8 mouse cellular contexts compared by ENCODE assay signal in the genomic region with DNA sequence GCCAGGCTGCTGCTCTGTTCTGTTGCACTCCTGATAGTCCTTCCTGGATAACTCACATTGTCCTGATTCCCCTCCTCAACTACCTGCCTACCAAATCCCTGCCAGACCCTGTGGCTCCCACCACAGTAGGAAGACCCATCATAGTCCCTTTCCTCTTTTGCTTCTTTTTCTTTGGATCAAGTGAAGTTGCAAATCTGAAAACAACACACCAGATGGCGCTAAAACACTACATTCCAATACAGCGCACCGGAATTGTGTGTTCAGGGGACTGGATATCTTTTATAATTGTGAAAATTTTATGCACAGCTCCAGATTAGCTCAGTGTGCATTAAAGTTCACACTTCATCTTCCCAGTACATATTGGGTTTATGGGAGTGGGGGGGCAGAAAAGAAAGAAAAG. TPM values are rescaled to one million over a fixed set of nuclear protein-coding genes. Genes with fewer than 3 reads are reported as not detected.
DNase-seq lines count a peak whose midpoint lies in the region; ATAC-seq lines count a peak whose summit lies in the region.

No protein-coding gene starts in this region.

- H3K9ac ChIP-seq in lung, embryonic 15.5 days = no peak overlapping the region

- no peak overlapping the region for H3K4me3 ChIP-seq in hindbrain, embryonic 10.5 days
- no peak overlapping the region for H3K4me3 ChIP-seq in lung, embryonic 15.5 days

- H3K27ac ChIP-seq in hindbrain, embryonic 10.5 days = no peak overlapping the region
- no peak overlapping the region for H3K27ac ChIP-seq in lung, embryonic 15.5 days

- no peak overlapping the region for H3K4me2 ChIP-seq in lung, embryonic 15.5 days

- H3K27me3 ChIP-seq in hindbrain, embryonic 10.5 days (ENCODE audit: insufficient read depth, poor library complexity, severe bottlenecking) = 0 out of 2 replicates have a peak, but pooled peaks cover 6% of the 10 kb centered on the region
- H3K27me3 ChIP-seq in lung, embryonic 15.5 days = no peaks in the 10 kb centered on the region

- H3K9me3 ChIP-seq in hindbrain, embryonic 10.5 days = 0 out of 2 replicates have a peak, but pooled peaks cover 5% of the 10 kb centered on the region
- H3K9me3 ChIP-seq in lung, embryonic 15.5 days = no peaks in the 10 kb centered on the region

- WGBS in hindbrain, embryonic 10.5 days = 7% methylated on average over 3 of the region's 3 CpGs
- 1% methylated on average over 3 of the region's 3 CpGs for WGBS in lung, embryonic 15.5 days

- peak; percentile 8 for DNase-seq in gastrocnemius, adult 18-20 months (ENCODE audit: low spot score)
- DNase-seq in gastrocnemius, postnatal 10 days = no peak
- DNase-seq in 416B (ENCODE audit: low read depth) = peak; percentile 42
- peak; percentile 62 to 63 for DNase-seq in cerebellum, postnatal 14 days
- peak; percentile 12 for DNase-seq in hindbrain, embryonic 10.5 days (ENCODE audit: low spot score)
- DNase-seq in right cerebral cortex, postnatal 14 days = peak; percentile 17

- H3K36me3 ChIP-seq in hindbrain, embryonic 10.5 days = no peaks in the 10 kb centered on the region
- H3K36me3 ChIP-seq in lung, embryonic 15.5 days = no peaks in the 10 kb centered on the region

- ATAC-seq in lung, embryonic 15.5 days (ENCODE audit: borderline replicate concordance, extremely low read depth, low FRiP score, low TSS enrichment) = peak; percentile 14; the same call in 1 of the 2 replicates
- no peak for ATAC-seq in erythroid progenitor cell, adult 5-6 weeks (replicated peaks; ENCODE audit: low FRiP score, poor library complexity, severe bottlenecking)

- peaks cover 7% of the 10 kb centered on the region; the same call in 1 of the 2 replicates for H3K4me1 ChIP-seq in hindbrain, embryonic 10.5 days (replicated peaks)
- H3K4me1 ChIP-seq in lung, embryonic 15.5 days = no peaks in the 10 kb centered on the region

RNA-seq across cellular contexts. Expression of gene Egfem1, which starts 45.7 kb away (rescaled TPM):
- total RNA-seq in gastrocnemius, adult 18-20 months (2021) = not detected
- total RNA-seq in gastrocnemius, postnatal 10 days (2021) = under 1 TPM; 0.61 to 0.99 TPM
- 2.3 and 2.4 TPM in 2 replicates for polyA plus RNA-seq in hindbrain, embryonic 10.5 days (2016; fragmentation: Nextera tagmentation; extraction: Ambion mirVana)
- polyA plus RNA-seq in lung, embryonic 15.5 days (2015; fragmentation: Nextera tagmentation; extraction: Ambion mirVana) = 11.9 and 16.5 TPM in 2 replicates
- not detected in 2 replicates for total RNA-seq in erythroid progenitor cell, adult 5-6 weeks (2015; ENCODE audit: low replicate concordance)
- total RNA-seq in erythroid progenitor cell, adult 5-6 weeks (2017; ENCODE audit: low replicate concordance) = not detected in 2 replicates
